Mouse (Mus musculus) neural tube, embryonic 14.5 days (tissue): ENCODE measurements at regions not wholly inside any gene's neighbourhood (a gene's known extent, or its start where the extent isn't known, plus 50 kb on each side); places are given as distances from the start of the nearest gene placed in this dataset.
A peak's percentile ranks its signal among the peaks of the same experiment; 100 is the strongest.

Experiments
- ATAC-seq: fragments of 200-750 bp; cut with Nextera tagmentation; 2 replicates; pipeline ENCODE4 v1.8.0; 2017; ENCODE audit warnings: low read depth, mild to moderate bottlenecking, moderate TSS enrichment, moderate library complexity
- H3K27ac ChIP-seq: fragments of 300-500 bp; sonication (generic); 2 replicates; pipeline ENCODE4 v1.5.1; 2014; ENCODE audit warnings: low read depth, mild to moderate bottlenecking, control low read depth, low read length, moderate library complexity, mixed read lengths
- H3K27me3 ChIP-seq: fragments of 300-500 bp; sonication (generic); 2 replicates; pipeline ENCODE4 v1.6.1; 2014; ENCODE audit warnings: low read length; ENCODE audit not compliant: control insufficient read depth, insufficient read depth
- H3K36me3 ChIP-seq: fragments of 300-500 bp; sonication (generic); 2 replicates; pipeline ENCODE4 v1.6.1; 2014; ENCODE audit warnings: low read length, mixed read lengths; ENCODE audit not compliant: control insufficient read depth, insufficient read depth
- H3K4me1 ChIP-seq: fragments of 300-500 bp; sonication (generic); 2 replicates; pipeline ENCODE4 v1.6.1; 2014; ENCODE audit warnings: low read length; ENCODE audit not compliant: control insufficient read depth, insufficient read depth
- H3K4me2 ChIP-seq: fragments of 300-500 bp; sonication (generic); 2 replicates; pipeline ENCODE4 v1.6.1; 2014; ENCODE audit warnings: mild to moderate bottlenecking, low read depth, low read length, control low read depth
- H3K4me3 ChIP-seq: fragments of 300-500 bp; sonication (generic); 2 replicates; pipeline ENCODE4 v1.5.1; 2014; ENCODE audit warnings: low read depth, low read length, control low read depth, mixed read lengths
- H3K9ac ChIP-seq: fragments of 300-500 bp; sonication (generic); replicated peaks from 2 replicates; pipeline ENCODE4 v1.6.1; 2014; ENCODE audit warnings: low read depth, mild to moderate bottlenecking, control low read depth, low read length, mixed read lengths
- H3K9me3 ChIP-seq: fragments of 300-500 bp; sonication (generic); 2 replicates; pipeline ENCODE4 v1.6.1; 2016; ENCODE audit warnings: low read length; ENCODE audit not compliant: control insufficient read depth
- WGBS: fragments of 180-500 bp; shearing (Covaris S2); extraction: QIAGEN DNeasy Blood & Tissue Kit; methylation state at CpG from one replicate; pipeline ENCODE4 v1.1.7; 2014; 5-methylcytosine and 5-hydroxymethylcytosine counted together

- Histone ChIP-seq H3K4me2 (no peak overlapping the region), H3K4me1 (no peaks in the 10 kb centered on the region), H3K36me3 (no peaks in the 10 kb centered on the region), H3K27ac (0 out of 2 replicates have a peak overlapping the region, but pooled peaks have one; percentile 2), H3K9me3 (no peaks in the 10 kb centered on the region), H3K4me3 (no peak overlapping the region), H3K9ac (no peak overlapping the region), H3K27me3 (no peaks in the 10 kb centered on the region)
- WGBS = 32% methylated on average over 2 of the region's 2 CpGs
- peak; percentile 63; the same call in 1 of the 2 replicates for ATAC-seq
Observed at GRCm38 (mm10) chr12:45745697-45746096, 671.2 kb upstream of the Stxbp6 start.

GRCm38 (mm10) chr12:45744619-45745018 is 670.1 kb upstream of the Stxbp6 start:
- no peaks in the 10 kb centered on the region for H3K36me3 ChIP-seq
- no peaks in the 10 kb centered on the region for H3K4me1 ChIP-seq
- WGBS = 84% methylated on average over 2 of the region's 2 CpGs
- no peak overlapping the region for H3K9ac ChIP-seq
- no peak for ATAC-seq
- H3K9me3 ChIP-seq = no peaks in the 10 kb centered on the region
- no peaks in the 10 kb centered on the region for H3K27me3 ChIP-seq
- H3K27ac ChIP-seq = no peak overlapping the region
- no peak overlapping the region for H3K4me3 ChIP-seq
- no peak overlapping the region for H3K4me2 ChIP-seq

GRCm38 (mm10) chr12:45733661-45734060 is 659.2 kb upstream of the Stxbp6 start:
- H3K4me3 ChIP-seq = no peak overlapping the region
- no peaks in the 10 kb centered on the region for H3K36me3 ChIP-seq
- H3K27me3 ChIP-seq = no peaks in the 10 kb centered on the region
- 64% methylated on average over 4 of the region's 4 CpGs for WGBS
- no peak for ATAC-seq
- no peaks in the 10 kb centered on the region for H3K4me1 ChIP-seq
- H3K9me3 ChIP-seq = no peaks in the 10 kb centered on the region
- H3K9ac ChIP-seq = no peak overlapping the region
- no peak overlapping the region for H3K4me2 ChIP-seq
- no peak overlapping the region for H3K27ac ChIP-seq

GRCm38 (mm10) chr12:45724565-45725370 is 650.3 kb upstream of the Stxbp6 start:
- 78% methylated on average over 5 of the region's 5 CpGs for WGBS

GRCm38 (mm10) chr12:45711351-45711750 is 636.8 kb upstream of the Stxbp6 start:
- no peaks in the 10 kb centered on the region for H3K27me3 ChIP-seq
- H3K9me3 ChIP-seq = no peaks in the 10 kb centered on the region
- ATAC-seq = no peak

More at GRCm38 (mm10) chr12:45724565-45725370, 650.3 kb upstream of the Stxbp6 start:
- no peak overlapping the region for H3K4me3 ChIP-seq
- H3K9ac ChIP-seq = no peak overlapping the region
- no peak overlapping the region for H3K27ac ChIP-seq
- no peaks in the 10 kb centered on the region for H3K27me3 ChIP-seq
- H3K36me3 ChIP-seq = no peaks in the 10 kb centered on the region
- no peak for ATAC-seq
- no peak overlapping the region for H3K4me2 ChIP-seq
- no peaks in the 10 kb centered on the region for H3K4me1 ChIP-seq
- H3K9me3 ChIP-seq = no peaks in the 10 kb centered on the region

GRCm38 (mm10) chr12:45710766-45711165 is 636.3 kb upstream of the Stxbp6 start:
- Histone ChIP-seq H3K9ac (no peak overlapping the region), H3K4me2 (no peak overlapping the region), H3K4me1 (no peaks in the 10 kb centered on the region), H3K27me3 (no peaks in the 10 kb centered on the region), H3K9me3 (no peaks in the 10 kb centered on the region), H3K4me3 (no peak overlapping the region), H3K36me3 (no peaks in the 10 kb centered on the region), H3K27ac (no peak overlapping the region)
- WGBS = 76% methylated on average over 1 of the region's 1 CpGs
- no peak for ATAC-seq

More at GRCm38 (mm10) chr12:45711351-45711750, 636.8 kb upstream of the Stxbp6 start:
- no peak overlapping the region for H3K9ac ChIP-seq
- no peaks in the 10 kb centered on the region for H3K36me3 ChIP-seq
- no peak overlapping the region for H3K4me3 ChIP-seq
- H3K4me2 ChIP-seq = no peak overlapping the region
- no peak overlapping the region for H3K27ac ChIP-seq
- H3K4me1 ChIP-seq = no peaks in the 10 kb centered on the region

GRCm38 (mm10) chr12:45689291-45689690 is 614.8 kb upstream of the Stxbp6 start:
- Histone ChIP-seq H3K36me3 (no peaks in the 10 kb centered on the region), H3K4me2 (no peak overlapping the region), H3K9me3 (no peaks in the 10 kb centered on the region), H3K9ac (no peak overlapping the region), H3K4me3 (no peak overlapping the region), H3K27me3 (no peaks in the 10 kb centered on the region), H3K27ac (no peak overlapping the region), H3K4me1 (no peaks in the 10 kb centered on the region)
- no peak for ATAC-seq
- WGBS = 91% methylated on average over 1 of the region's 1 CpGs

- no peaks in the 10 kb centered on the region for H3K36me3 ChIP-seq
- H3K4me2 ChIP-seq = no peak overlapping the region
- no peak overlapping the region for H3K9ac ChIP-seq
- H3K9me3 ChIP-seq = no peaks in the 10 kb centered on the region
- H3K27ac ChIP-seq = no peak overlapping the region
- ATAC-seq = no peak
- H3K27me3 ChIP-seq = no peaks in the 10 kb centered on the region
- no peaks in the 10 kb centered on the region for H3K4me1 ChIP-seq
- H3K4me3 ChIP-seq = no peak overlapping the region
Observed at GRCm38 (mm10) chr12:45686765-45687164, 612.3 kb upstream of the Stxbp6 start.

- no peak overlapping the region for H3K9ac ChIP-seq
- peaks cover 16% of the 10 kb centered on the region for H3K4me1 ChIP-seq
Observed at GRCm38 (mm10) chr12:45672361-45672760, 597.9 kb upstream of the Stxbp6 start.

More at GRCm38 (mm10) chr12:45672361-45672760, 597.9 kb upstream of the Stxbp6 start:
- H3K27ac ChIP-seq = peak overlapping the region; percentile 95
- no peak for ATAC-seq
- H3K36me3 ChIP-seq = no peaks in the 10 kb centered on the region
- no peak overlapping the region for H3K4me3 ChIP-seq
- no peaks in the 10 kb centered on the region for H3K9me3 ChIP-seq
- H3K27me3 ChIP-seq = no peaks in the 10 kb centered on the region
- WGBS = 38% methylated on average over 3 of the region's 3 CpGs
- H3K4me2 ChIP-seq = no peak overlapping the region
